Mouse (Mus musculus): ENCODE data around the gene D230025D16Rik. TPM values are rescaled to one million over a fixed set of nuclear protein-coding genes. Genes with fewer than 3 reads are reported as not detected.

D230025D16Rik gene
- polyA plus RNA-seq (2021; fragmentation: Nextera tagmentation) = 22.2 and 27.3 TPM in 2 replicates
- long read RNA-seq, experiment 1, transcript D230025D16Rik-205 (15 exons, 2,460 nt) = minor isoform, 8 of 231 reads
- long read RNA-seq, experiment 1, transcript D230025D16Rik-201 (16 exons, 2,916 nt) = major isoform, 182 of 231 reads
- long read RNA-seq, experiment 1, partial matches to known transcripts = 18 of 231 reads
- long read RNA-seq, experiment 1, other reads (novel, unspliced or antisense) = 22 of 231 reads
- long read RNA-seq, experiment 2, transcript D230025D16Rik-201 (16 exons, 2,916 nt) = major isoform, 25 of 39 reads
- long read RNA-seq, experiment 2, partial matches to known transcripts = 10 of 39 reads
- long read RNA-seq, experiment 2, other reads (novel, unspliced or antisense) = 4 of 39 reads

GRCm38 (mm10) chr8:105224413-105225271, at the start of gene D230025D16Rik:
D230025D16Rik (plus strand) TSS chr8:105225145.

GRCm38 (mm10) chr8:105254966-105255350, 30.0 kb downstream of the D230025D16Rik start, which contains the start of gene B3gnt9:
B3gnt9 (minus strand) TSS chr8:105255153.

GRCm38 (mm10) chr8:105264024-105264982, 39.4 kb downstream of the D230025D16Rik start, which contains the start of the genes Tradd and Fbxl8:
Tradd (minus strand) TSS chr8:105264609.
Fbxl8 (plus strand) TSS chr8:105264648.

DNA sequence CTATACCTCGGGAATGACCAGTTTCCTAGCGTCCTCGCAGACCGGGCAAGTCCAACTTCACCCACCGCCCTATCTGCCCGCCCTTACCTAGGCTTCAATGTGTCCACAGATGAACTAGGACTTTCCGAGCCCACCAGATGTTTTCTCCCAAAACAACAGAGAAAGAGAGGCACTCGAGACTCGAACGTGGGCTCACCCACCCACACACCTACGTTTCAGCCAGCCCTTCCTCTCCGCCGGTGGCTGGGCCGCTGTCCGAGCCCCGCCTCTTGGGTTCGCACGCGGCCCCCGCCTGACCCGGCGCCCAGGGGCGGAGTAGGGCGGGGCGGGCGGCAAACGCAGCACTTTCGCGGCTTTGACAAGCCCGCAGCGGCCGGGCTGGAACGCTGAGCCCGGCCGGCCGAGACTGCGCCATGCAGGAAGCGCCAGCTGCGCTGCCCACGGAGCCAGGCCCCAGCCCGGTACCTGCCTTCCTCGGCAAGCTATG, 44.6 kb downstream of the D230025D16Rik start, which contains the start of gene Hsf4:
Hsf4 (plus strand) TSS at position 341 of the 487 bp plus-strand sequence.

DNA sequence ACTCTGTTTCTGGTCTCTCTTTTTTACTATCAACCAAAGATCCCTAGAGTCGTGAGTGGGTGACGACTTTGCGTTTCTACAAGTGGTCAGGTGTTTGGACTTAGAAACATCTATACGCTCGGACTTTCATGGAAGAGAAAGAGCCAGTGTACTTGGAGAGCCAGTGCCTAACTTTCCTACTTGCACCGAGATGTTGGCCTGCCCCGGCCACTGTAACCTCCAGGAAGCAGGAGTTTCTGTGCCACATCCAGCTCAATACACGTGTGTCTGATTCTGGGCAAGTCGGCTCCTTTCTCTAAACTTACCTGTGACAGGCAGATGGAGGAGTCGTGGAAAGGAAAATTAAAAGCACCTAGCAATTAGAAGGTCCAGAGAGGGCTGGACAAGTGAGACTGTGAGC, 50.9 kb downstream of the D230025D16Rik start, which contains the start of gene Nol3:
Nol3 (plus strand) TSS at position 301 of the 400 bp plus-strand sequence.

GRCm38 (mm10) chr8:105289805-105290460, 65.0 kb downstream of the D230025D16Rik start, which contains the start of gene 4931428F04Rik:
4931428F04Rik (minus strand) TSS chr8:105289864.

DNA sequence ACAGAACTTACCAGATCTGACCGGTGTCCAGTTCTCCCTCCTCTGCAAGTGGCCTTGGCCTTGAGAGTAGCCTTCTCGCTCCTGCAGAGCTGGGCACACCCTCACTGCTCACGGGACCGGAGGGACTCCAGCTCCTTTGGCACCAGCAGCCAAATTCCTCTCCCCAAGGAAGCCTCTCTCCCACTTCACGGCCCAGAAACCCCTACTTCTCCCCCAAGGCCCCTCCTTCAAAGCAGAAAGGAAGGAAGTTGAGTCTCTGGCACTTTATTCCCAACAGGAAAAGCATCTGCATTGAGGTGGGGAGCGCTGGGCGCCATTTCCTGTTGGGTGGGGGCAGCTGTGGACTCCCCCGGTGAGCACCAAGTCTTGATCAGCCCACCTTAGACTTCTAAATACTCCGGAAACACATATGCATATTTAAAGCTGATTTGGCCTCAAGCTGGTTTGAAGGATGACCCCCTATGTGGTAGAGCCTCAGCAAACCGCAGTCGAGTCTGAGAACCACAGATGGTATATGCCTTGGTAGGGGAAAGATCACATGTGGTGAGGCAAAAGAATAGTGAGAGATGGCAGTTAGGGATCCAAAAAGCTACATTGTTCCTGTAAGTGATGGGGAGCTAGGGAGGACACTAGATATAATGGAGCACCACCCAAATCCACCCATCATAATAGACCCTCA, 71.1 kb downstream of the D230025D16Rik start, which contains the start of gene Exoc3l:
Exoc3l (minus strand) TSS at position 207 of the 679 bp plus-strand sequence.

DNA sequence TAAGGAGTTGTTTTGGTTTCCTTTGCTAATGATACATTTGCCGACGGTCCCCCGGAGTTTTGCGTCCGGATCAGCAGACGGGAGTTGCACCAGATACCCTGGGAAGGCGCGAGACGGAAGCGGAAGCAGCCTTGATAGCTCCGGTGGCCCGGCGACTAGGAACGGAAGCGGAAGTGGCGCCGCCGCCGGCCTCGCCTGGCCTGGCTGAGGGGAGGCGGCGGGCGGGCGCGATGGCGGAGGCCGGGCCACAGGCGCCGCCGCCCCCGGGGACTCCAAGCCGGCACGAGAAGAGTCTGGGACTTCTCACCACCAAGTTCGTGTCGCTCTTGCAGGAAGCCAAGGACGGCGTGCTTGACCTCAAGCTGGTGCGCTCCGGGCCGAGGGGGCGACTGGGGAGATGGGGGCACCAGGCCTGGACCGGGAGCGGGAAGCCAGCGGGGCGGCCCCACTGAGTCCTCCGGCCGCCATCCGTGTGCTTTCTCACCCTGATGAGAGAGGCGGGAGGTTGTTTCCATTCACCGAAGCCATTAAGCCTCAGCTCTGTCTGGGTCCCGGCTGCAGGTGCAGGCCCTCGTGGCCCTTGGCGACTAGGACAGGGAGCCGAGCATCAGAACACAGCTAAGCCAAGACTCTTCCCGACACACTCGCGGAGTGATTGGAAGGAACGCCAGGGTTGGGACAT, 72.7 kb downstream of the D230025D16Rik start, which contains the start of gene E2f4:
E2f4 (plus strand) TSS at position 153 of the 682 bp plus-strand sequence.

Other genes starting within 250 kb of the D230025D16Rik start
- gene Ces2h, start 224.3 kb upstream of the D230025D16Rik start, polyA plus RNA-seq (2021; fragmentation: Nextera tagmentation) = not detected in 2 replicates
- not detected in 2 replicates for gene Ces3a, start 176.5 kb upstream of the D230025D16Rik start, polyA plus RNA-seq (2021; fragmentation: Nextera tagmentation)
- gene Ces3b, start 141.4 kb upstream of the D230025D16Rik start, polyA plus RNA-seq (2021; fragmentation: Nextera tagmentation) = not detected in 2 replicates
- gene Ces4a, start 93.3 kb upstream of the D230025D16Rik start, polyA plus RNA-seq (2021; fragmentation: Nextera tagmentation) = not detected in 2 replicates
- gene Cbfb, start 54.5 kb upstream of the D230025D16Rik start, polyA plus RNA-seq (2021; fragmentation: Nextera tagmentation) = 8.5 and 10.8 TPM in 2 replicates
- 3.3 and 4.8 TPM in 2 replicates for gene B3gnt9, start 30.0 kb downstream of the D230025D16Rik start, polyA plus RNA-seq (2021; fragmentation: Nextera tagmentation)
- gene Tradd, start 39.5 kb downstream of the D230025D16Rik start, polyA plus RNA-seq (2021; fragmentation: Nextera tagmentation) = 8.4 and 9.6 TPM in 2 replicates
- gene Fbxl8, start 39.5 kb downstream of the D230025D16Rik start, polyA plus RNA-seq (2021; fragmentation: Nextera tagmentation) = 1.7 and 2.3 TPM in 2 replicates
- 3.0 and 10.1 TPM in 2 replicates for gene Hsf4, start 44.7 kb downstream of the D230025D16Rik start, polyA plus RNA-seq (2021; fragmentation: Nextera tagmentation)
- gene Nol3, start 51.0 kb downstream of the D230025D16Rik start, polyA plus RNA-seq (2021; fragmentation: Nextera tagmentation) = 24.6 and 25.1 TPM in 2 replicates
- 11.4 and 13.1 TPM in 2 replicates for gene 4931428F04Rik, start 64.7 kb downstream of the D230025D16Rik start, polyA plus RNA-seq (2021; fragmentation: Nextera tagmentation)
- 3.5 and 4.2 TPM in 2 replicates for gene Exoc3l, start 71.0 kb downstream of the D230025D16Rik start, polyA plus RNA-seq (2021; fragmentation: Nextera tagmentation)
- gene E2f4, start 72.5 kb downstream of the D230025D16Rik start, polyA plus RNA-seq (2021; fragmentation: Nextera tagmentation) = 6.2 and 34.8 TPM in 2 replicates
- 0.30 and 0.51 TPM in 2 replicates for gene Elmo3, start 80.5 kb downstream of the D230025D16Rik start, polyA plus RNA-seq (2021; fragmentation: Nextera tagmentation)
- gene Lrrc29, start 101.1 kb downstream of the D230025D16Rik start, polyA plus RNA-seq (2021; fragmentation: Nextera tagmentation) = 0.59 and 0.69 TPM in 2 replicates
- gene Tmem208, start 101.2 kb downstream of the D230025D16Rik start, polyA plus RNA-seq (2021; fragmentation: Nextera tagmentation) = 107 and 111 TPM in 2 replicates
- 0.18 and 0.25 TPM in 2 replicates for gene Fhod1, start 122.8 kb downstream of the D230025D16Rik start, polyA plus RNA-seq (2021; fragmentation: Nextera tagmentation)
- 2.7 and 6.3 TPM in 2 replicates for gene Slc9a5, start 123.7 kb downstream of the D230025D16Rik start, polyA plus RNA-seq (2021; fragmentation: Nextera tagmentation)
- not detected in 2 replicates for gene Plekhg4, start 148.1 kb downstream of the D230025D16Rik start, polyA plus RNA-seq (2021; fragmentation: Nextera tagmentation)
- not detected in 2 replicates for gene Kctd19, start 188.4 kb downstream of the D230025D16Rik start, polyA plus RNA-seq (2021; fragmentation: Nextera tagmentation)
- 0.18 TPM in 1 of 2 replicates, not detected in the other for gene Lrrc36, start 188.4 kb downstream of the D230025D16Rik start, polyA plus RNA-seq (2021; fragmentation: Nextera tagmentation)
- 48.4 and 62.7 TPM in 2 replicates for gene Tppp3, start 246.4 kb downstream of the D230025D16Rik start, polyA plus RNA-seq (2021; fragmentation: Nextera tagmentation)

Data from left cerebral cortex, adult 6 months (tissue).